Mouse (Mus musculus): ENCODE results near the gene H2afz.
"Not testable (repeated sequence)": the region's sequence is repeated elsewhere in the genome, so short reads cannot be mapped to it uniquely, and the experiment has no call there.

The H2afz gene

DNA sequence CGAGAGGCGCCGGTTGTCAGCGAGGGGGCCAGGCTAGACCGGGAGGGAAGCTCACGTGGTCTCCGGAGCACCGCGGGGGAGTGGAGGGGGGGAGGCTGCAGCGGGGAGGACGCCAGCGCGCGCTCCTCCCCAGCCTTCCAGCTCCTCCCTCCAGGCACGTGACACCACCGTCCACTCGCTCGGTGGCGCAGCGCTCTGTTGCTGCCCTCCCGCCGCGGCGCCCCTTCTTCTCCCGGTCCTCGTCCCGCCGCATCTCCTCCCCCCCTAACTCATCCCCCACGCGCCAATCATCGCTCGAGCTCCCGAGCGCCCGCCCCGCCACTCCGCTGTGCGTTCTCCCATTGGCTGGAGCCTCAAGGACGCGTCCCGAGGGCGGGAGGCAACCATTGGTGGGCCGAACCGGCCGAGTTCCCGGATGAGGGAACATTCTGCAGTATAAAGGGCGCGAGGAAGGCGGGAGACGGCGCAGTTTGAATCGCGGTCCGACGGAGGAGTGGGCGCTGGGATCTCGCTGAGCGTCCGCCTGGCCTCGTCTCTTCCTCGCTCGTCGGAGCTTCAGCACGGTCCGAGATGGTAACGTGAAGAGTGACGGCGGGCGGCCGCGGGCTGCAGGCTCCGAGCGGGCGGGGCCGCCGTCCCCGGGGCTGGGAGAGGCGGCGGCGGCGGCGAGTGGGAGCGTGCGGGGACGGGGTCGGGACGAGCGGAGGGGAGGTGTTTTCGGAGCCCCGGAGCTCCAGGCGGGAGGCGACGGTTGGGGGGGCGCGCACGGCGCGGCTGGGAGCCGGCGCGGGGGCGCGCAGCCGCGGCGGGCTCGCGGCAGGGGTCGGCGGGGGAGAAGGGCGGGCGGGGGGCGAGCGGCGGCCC is at the start of gene H2afz:
TSS of gene H2afz (plus strand) at position 364 of the 864 bp plus-strand sequence.
- DNase-seq (ENCODE audit: low spot score in 2 of 2) = peak; percentile 97

DNA sequence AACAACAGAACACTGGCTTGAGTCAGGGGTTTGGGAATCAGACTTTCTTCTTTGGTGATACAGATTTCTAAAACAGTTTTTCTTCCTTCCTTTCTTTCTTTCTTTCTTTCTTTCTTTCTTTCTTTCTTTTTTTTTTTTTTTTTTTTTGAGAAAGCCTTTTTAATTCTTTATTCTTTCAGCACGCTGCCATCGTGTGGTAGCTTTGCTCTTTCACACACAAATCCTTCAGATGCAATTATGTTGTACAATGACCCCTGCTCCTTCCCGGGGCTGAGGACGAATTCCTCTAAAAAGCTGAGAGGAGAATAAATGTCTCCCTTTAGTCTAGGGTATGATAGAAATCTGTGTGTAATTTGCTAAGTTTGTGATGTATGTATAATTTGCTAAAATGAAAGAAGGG is 45.6 kb upstream of the H2afz start:
- no peak for DNase-seq (ENCODE audit: low spot score in 2 of 2)

DNA sequence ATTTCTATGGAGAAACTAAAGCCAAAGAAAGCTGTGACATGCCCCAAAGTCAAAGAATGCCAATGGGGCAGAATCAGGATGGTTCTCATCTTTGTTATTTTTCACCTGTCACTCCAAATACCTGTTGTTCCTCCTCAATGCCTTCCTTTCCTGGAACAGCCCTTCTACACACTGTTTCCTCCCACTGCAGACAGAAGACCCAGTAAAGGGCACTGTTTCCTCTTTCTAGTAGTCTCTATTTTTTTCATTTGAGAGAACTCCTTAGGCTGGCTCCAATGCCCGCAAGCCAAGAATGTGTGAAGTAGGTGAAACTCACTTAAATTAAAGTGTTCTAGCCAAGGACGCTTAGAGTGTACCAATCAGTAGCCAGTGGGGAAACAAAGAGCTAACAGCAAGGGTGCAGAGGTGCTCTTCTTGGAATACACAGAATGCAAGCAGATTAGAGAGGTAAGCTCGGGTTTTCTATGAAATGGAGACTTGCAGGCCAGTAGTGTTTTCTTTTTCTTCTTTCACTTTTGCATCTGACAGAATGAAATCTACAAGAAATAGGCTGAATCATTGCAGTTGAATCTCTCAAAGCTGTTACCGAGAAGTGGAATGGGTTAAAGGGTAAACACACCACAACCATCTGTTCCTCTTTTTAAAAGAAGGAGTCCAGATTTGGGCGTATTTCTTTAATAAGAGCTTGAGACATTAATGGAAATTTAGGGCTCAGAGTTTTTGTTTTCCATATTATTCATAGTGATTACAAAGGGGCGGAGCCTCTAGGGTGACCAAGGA is 43.4 kb upstream of the H2afz start:
- no peak for DNase-seq (ENCODE audit: low spot score in 2 of 2)

DNA sequence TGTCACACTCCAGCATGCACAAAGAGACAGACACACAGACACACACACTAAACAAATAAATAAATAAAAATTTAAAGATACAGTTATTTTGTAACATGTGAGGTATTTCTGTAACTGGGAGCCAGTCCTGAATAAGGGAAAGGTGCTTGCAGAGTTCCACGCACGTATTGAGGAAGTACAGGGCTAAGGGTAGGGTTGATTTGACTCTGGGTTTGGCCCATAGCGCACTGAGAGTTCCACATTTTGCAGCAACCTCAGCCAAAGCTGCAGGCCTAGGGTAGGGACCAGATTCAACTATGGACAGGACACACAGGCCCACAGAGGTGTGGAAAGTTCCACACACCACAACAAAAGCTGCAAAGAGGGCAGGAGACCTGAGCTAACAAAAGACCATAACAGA is 41.0 kb upstream of the H2afz start:
- DNase-seq (ENCODE audit: low spot score in 2 of 2) = no peak

DNA sequence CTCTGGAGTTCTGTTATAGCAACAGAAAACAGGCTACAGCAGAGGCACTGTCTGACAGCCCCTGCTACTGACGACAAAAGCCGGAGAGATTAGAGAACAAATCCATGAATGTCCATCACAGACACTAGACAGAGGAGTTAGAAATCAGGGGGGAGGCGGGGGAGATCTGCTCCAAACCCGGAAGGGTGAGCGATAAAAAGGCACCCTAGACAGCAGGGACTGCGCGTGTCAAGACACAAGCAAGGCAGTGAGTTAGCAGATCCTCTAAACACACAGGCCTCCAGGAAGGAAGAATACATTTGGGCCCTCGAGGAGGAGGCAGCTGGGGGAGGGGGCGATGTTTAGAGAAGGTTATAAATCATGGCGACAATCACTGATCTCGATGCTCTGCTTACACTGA is 36.6 kb upstream of the H2afz start:
- DNase-seq (ENCODE audit: low spot score in 2 of 2) = no peak

DNA sequence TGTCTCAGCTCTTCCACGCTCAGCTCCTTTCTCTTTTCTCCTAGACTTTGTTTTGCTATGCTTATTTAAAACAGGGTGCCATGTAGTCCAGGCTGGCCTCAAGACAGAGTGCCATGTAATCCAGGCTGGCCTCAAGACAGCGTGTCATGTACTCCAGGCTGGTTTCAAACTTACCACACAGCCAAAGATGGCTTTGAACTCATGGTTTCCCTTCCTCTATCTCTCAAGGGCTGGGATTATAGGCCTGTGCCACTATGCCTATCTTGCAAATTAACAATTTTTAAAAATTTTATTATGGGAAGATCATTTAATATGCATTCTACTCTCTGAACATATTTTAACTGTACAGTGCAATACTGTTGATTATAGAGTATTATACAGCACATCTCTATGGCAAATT is 33.1 kb upstream of the H2afz start:
- no peak for DNase-seq (ENCODE audit: low spot score in 2 of 2)

DNA sequence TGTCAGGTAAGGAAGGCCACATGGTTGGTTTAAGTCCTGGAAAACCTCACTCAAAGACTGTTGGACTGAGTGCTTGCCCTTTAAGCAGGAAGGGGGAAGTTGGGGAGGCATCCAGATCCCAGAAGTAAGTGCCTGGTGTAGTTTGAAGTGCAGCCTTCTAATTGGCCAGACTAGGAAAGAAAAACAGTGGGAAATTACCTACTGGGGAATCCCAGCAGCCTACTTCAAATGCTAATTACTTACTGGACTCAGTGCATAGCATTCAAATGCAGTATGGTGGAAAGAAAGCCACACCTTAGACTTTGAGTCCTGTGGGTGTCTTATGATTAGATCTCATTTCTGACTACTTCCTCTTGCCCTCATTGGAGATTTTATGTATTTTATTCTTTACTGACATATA is 31.2 kb upstream of the H2afz start:
- DNase-seq (ENCODE audit: low spot score in 2 of 2) = no peak

DNA sequence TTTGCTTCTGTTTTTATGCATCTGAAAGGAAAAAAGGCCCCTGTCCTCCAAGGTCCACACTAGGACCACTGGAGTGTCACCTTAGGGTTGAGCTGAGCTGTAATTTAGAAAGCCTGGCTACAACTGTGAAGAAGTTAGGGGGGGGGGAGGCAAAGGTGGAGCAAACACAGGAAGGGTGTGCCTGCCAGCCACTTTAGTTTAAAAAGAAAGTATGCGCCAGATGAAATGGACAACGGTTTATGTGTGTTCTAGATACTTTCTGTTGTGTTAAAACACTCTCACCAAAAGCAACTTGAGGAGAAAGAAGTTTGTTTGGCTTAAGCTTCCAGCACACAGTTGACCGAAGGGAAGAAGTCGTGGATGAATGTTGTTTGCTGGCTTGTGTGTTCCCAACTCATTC is 30.6 kb upstream of the H2afz start:
- no peak for DNase-seq (ENCODE audit: low spot score in 2 of 2)

DNA sequence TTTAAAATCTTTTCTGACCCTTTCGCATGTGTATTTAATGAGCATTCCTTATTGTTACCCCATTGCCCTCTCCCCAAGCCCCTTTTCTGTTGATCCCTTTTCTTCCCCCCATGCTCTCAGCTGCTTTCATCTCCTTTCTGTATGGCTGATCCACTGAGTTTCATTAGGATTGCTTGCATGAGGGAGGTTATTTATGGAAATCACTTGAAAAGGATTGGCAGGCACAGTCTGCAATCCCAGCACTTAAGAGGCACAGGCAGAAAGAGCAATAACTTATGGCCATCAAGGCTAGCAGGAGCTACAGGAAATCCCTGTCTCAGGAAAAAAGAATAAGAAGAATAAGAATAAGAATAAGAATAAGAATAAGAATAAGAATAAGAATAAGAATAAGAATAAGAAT is 27.7 kb upstream of the H2afz start:
- peak in 1 of 2 experiments; percentile 5 for DNase-seq (ENCODE audit: low spot score in 2 of 2)

DNA sequence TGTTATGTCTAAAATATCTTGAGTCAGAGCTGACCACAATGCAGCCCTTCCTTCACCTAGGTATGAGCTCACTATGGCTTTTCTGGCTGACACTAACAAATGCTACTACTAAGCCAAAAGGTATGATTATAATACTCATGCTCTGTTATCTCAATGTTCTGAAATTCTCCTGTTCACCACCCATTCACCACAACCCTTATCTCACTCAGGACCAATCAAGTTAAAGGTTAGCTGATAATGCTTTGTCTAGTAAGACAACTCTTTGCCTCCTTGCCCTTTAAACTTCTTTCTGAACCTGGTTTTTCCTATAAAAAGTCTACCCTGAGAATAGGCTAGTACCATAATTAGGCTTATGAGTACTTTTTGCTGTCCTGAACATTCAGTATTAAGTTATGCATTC is 26.1 kb upstream of the H2afz start:
- no peak for DNase-seq (ENCODE audit: low spot score in 2 of 2)

DNA sequence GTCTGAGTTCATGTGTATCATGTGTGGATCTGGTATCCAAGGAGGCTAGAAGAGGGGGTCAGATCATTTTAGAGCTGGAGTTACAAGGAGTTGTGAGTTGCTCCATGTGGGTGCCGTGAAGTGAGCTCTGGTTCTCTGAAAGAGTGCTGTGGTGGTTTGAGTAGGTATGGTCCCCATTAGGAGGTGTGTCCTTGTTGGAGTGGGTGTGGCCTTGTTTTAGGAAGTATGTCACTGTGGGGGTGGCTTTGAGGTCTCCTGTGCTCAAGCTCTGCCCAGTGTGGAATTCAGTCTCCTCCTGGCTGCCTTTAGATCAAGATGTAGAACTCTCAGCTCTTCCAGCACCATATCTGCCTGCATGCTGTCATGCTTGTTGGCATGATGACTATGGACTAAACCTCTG is 21.3 kb upstream of the H2afz start:
- no peak for DNase-seq (ENCODE audit: low spot score in 2 of 2)

DNA sequence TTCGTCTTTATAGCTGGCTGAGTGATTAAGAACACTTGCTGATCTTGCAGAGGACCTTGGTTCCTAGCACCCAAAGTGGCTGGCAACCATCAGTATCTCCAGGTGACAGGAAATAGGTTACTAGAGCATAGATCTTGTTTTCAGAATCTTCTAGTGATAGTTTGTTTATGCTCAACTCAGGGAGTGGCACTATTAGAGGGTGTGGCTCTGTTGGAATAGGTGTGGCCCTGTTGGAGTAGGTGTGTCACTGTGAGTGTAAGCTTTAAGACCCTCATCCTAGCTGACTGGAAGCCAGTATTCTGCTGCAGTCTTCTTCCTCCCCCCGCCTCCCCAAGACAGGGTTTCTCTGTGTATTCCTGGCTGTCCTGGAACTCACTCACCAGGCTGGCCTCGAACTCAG is 20.0 kb upstream of the H2afz start:
- DNase-seq (ENCODE audit: low spot score in 2 of 2) = no peak

DNA sequence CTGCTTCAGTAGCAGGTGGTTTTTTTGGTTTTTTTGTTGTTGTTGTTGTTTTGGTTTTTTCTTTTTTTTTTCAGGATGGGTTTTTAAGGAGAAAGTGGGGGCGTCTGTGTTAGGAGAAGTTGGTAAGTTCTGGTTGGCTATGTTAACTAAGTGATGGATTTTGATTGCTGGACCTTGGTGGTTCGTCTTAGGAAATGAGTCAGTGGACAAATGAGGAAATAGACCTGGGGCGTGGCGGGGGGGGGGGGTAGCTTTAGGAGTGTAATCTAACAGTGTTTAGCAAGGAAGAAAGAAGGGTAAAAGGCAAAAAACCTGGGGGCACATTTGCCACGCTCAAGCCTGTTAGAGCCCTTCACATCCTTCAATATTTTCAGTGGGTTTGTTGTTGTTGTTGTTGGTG is 17.7 kb upstream of the H2afz start:
- no peak for DNase-seq (ENCODE audit: low spot score in 2 of 2)

DNA sequence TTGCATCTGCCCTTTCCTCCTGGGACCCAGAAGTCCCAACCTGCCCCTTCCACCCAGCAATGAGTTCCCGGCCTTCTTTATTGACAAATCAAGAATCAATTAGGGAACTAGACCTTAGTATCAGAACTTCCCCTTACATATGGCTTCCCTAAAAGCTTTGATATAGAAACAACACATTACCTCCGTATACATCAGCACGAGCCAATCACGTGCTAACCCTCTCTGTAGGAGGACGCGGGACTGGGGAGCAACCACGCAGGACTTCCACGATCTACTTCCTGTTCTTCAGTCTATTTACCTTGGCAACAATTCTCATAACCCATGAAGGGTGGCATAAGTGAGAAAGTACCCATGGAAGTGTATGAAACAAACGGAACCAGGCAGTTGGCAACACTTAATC is 15.9 kb upstream of the H2afz start:
- DNase-seq (ENCODE audit: low spot score in 2 of 2) = no peak

DNA sequence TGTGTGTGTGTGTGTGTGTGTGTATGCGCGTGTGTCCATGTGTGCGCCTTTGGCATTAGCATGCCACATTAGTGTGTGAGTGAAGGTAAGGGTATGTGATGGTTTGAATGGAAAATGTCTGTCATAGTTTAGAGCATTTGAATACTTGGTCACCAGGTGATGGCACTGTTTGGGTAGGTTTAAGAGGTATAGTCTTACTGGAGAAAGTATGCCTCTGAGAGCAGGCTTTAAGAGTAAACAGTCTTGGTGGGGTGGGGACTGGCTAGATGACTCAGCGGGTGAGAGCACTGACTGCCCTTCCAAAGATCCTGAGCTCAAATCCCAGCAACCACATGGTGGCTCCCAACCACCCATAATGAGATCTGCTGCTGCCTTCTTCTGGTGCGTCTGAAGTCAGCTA is 14.6 kb upstream of the H2afz start:
- no peak for DNase-seq (ENCODE audit: low spot score in 2 of 2)

DNA sequence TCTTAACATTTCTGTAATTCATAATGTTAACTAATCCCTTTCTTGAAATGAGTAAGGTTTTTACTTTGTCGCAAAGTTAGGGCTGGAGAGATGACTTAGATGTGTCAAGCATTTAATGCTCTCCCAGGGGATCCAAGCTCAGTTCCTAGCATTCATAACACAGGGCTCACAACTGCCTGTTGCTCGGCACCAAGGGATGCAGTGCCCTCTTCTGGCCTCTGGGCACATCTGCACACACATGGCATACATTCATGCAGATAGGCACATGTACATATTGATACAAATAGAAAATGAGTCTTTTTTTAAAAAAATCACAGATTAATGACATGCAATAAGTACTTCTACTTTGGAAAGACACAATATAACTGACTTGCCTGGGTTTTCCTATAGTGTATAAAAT is 13.1 kb upstream of the H2afz start:
- no peak for DNase-seq (ENCODE audit: low spot score in 2 of 2)

DNA sequence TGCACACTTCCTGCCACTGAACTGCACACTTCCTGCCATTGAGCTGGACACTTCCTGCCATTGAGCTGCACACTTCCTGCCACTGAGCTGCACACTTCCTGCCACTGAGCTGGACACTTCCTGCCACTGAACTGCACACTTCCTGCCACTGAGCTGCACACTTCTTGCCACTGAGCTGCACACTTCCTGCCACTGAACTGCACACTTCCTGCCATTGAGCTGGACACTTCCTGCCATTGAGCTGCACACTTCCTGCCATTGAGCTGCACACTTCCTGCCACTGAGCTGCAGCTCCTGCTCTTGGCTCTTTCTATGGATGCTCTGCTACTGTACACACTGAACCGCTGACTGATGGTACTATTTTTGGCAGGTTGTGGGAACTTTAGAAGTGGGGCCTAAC is 11.3 kb upstream of the H2afz start:
- DNase-seq (ENCODE audit: low spot score in 2 of 2) = not testable (repeated sequence)

DNA sequence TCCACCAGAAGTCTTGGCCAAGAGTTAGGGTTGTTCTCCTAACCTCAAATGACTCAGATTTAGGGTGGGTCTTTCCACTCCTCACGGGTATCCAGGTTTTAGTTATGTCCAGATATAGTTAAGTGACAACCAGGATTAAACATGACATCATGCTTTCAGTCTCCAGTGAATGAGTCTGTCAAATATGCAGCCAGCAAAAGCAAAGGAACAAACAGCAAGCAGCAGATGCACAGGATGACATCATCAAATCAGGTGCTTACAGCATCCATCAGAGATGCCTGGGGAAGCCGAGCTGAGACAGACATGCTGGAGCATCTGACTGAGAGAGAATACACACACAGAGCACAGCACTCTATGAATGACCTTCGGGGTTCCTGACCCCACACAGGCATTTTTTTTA is 9.0 kb upstream of the H2afz start:
- DNase-seq (ENCODE audit: low spot score in 2 of 2) = no peak

DNA sequence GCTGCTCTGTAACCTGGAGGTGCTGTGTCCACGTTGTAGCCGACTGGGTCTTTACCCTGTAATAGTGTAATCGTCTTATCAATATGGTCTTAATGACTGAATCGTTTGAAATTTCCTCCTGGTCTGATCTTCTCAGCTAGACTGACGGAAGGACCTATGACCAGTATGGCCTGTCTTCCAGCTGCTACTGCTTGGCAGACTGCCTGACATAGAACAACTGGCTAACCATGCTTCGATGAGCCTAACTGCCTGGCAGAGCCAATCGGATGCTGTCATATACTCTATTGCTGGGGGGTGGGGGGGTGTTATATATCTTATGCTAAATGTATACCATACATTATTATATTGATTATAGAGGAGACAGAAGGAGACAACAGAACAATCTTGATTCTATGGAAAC is 8.2 kb upstream of the H2afz start:
- no peak for DNase-seq (ENCODE audit: low spot score in 2 of 2)

DNA sequence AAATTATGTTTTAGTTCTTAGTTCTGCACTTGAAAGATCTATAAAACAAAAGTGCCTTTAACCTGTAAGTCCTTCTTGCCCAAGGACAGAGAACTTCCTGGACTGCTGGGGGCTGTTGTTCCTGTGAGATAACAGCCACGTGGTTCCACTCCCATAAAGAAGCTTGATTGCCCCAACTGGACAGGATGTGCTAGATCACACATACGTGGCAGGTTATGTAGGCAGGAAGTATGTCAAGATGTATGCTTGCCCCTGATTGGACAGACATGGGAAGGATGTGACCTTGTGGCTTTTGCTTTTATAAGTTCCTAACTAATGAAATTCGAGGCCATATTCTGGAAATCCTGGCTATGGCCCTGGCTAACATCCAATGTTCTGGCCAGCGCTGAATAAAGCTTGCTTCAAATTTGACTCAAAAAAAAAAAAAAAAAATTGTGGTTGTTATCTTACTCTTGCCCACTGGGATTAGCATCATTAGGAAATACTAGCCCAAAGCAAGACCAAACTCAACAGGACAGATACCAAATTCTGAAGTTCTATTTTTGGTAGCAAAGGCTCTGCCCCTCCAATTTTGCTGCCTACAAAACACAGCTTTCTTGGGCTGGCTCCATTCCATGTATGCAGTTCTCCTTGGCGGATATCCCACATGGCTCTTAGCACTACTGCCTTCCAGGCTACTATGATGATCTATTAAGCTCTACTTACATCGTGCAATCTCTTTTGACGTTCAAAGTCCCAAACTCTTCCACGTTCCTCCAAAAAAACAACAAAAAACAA is 3.7 kb upstream of the H2afz start:
- DNase-seq (ENCODE audit: low spot score in 2 of 2) = peak; percentile 23 to 40

DNA sequence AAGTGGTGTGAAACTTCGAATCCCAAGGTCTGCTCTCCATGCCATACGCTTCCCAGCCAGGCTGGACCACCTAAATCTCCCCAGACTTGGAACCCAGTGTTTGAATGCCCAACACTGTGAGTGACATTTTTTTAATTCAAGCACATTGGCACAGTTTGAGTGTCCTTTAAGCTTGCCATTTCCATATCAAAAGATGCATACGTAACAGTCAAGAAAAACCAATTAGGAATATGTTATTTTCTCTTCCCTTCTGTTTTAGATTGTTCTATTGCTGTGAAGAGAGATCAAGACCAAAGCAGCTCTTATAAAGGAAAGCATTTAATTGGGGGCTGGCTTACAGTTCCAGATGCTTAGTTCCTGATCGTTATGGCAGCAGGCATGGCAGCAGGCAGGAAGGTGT is 2.9 kb upstream of the H2afz start:
- DNase-seq (ENCODE audit: low spot score in 2 of 2) = no peak

DNA sequence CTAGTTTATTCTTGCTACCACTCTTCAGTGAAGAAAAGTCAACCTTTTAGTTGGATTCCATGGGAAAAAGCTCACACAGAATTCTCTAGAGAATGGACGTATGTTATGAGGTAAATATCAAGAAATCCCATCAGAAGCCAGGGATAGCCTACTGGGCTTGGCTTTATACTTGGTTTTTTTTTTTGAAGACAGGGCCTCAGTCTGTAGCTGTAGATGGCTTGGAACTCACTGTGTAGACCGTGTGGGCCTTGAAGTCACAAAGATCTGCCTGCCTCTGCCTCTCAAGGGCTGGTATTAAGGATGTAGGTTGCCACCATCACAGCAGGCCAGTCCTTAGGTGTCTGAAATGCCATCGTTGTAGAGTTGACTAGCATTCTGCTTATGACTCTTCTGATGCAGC is 1.7 kb upstream of the H2afz start:
- DNase-seq (ENCODE audit: low spot score in 2 of 2) = no peak
